Mouse (Mus musculus): ENCODE measurements around the gene Gdnf.

Gene Gdnf

GRCm38 (mm10) chr15:7810556-7811252 is at the start of gene Gdnf:
Gene Gdnf (plus strand): TSS chr15:7810846.
- peak in 1 of 2 experiments; percentile 21 for DNase-seq

GRCm38 (mm10) chr15:7767166-7767565 is 43.5 kb upstream of the Gdnf start:
- no peak for DNase-seq

GRCm38 (mm10) chr15:7772983-7773382 is 37.7 kb upstream of the Gdnf start:
- no peak for DNase-seq

GRCm38 (mm10) chr15:7781517-7781916 is 29.1 kb upstream of the Gdnf start:
- DNase-seq = no peak

GRCm38 (mm10) chr15:7809841-7810391 is 730 bp upstream of the Gdnf start:
- DNase-seq = no peak

GRCm38 (mm10) chr15:7811253-7811625 is 593 bp downstream of the Gdnf start:
- no peak for DNase-seq

- peak in 1 of 2 experiments; percentile 28 for DNase-seq
Measured at GRCm38 (mm10) chr15:7811856-7812733, 1.4 kb downstream of the Gdnf start.

GRCm38 (mm10) chr15:7812872-7813530 is 2.4 kb downstream of the Gdnf start:
- peak; percentile 40 to 83 for DNase-seq

- DNase-seq = peak in 1 of 2 experiments; percentile 17
Measured at GRCm38 (mm10) chr15:7813531-7814370, 3.1 kb downstream of the Gdnf start.

GRCm38 (mm10) chr15:7814371-7814680 is 3.7 kb downstream of the Gdnf start:
- DNase-seq = no peak

GRCm38 (mm10) chr15:7814917-7815316 is 4.3 kb downstream of the Gdnf start:
- DNase-seq = no peak

- DNase-seq = no peak
Measured at GRCm38 (mm10) chr15:7815521-7815944, 4.9 kb downstream of the Gdnf start.

- DNase-seq = no peak
Measured at GRCm38 (mm10) chr15:7823886-7824285, 13.2 kb downstream of the Gdnf start.

GRCm38 (mm10) chr15:7825530-7825929 is 14.9 kb downstream of the Gdnf start:
- no peak for DNase-seq

- no peak for DNase-seq
Measured at GRCm38 (mm10) chr15:7835404-7835803, 24.8 kb downstream of the Gdnf start.

GRCm38 (mm10) chr15:7838060-7838920 is 27.6 kb downstream of the Gdnf start:
- no peak for DNase-seq

GRCm38 (mm10) chr15:7838921-7839309 is 28.3 kb downstream of the Gdnf start:
- DNase-seq = no peak

GRCm38 (mm10) chr15:7841664-7842063 is 31.0 kb downstream of the Gdnf start:
- no peak for DNase-seq

GRCm38 (mm10) chr15:7842398-7842797 is 31.8 kb downstream of the Gdnf start:
- DNase-seq = no peak

- no peak for DNase-seq
Measured at GRCm38 (mm10) chr15:7857418-7857817, 46.8 kb downstream of the Gdnf start.

- DNase-seq = no peak
Measured at GRCm38 (mm10) chr15:7858841-7859240, 48.2 kb downstream of the Gdnf start.
